Mouse (Mus musculus) small intestine, adult 2 months (tissue): ENCODE results near the gene Tecpr1.

Experiments used
- CTCF ChIP-seq: fragments of 200-500 bp; IDR thresholded peaks from 2 replicates; pipeline ENCODE4 v1.5.1; 2012; ENCODE audit warnings: low read depth, mild to moderate bottlenecking, control low read depth, inconsistent platforms, low read length, moderate library complexity, mixed read lengths; ENCODE audit not compliant: insufficient replicate concordance, insufficient read length; ENCODE audit errors: extremely low read depth
- POLR2A ChIP-seq: fragments of 200-500 bp; IDR thresholded peaks from 2 replicates; pipeline ENCODE4 v1.6.1; 2012; ENCODE audit warnings: low read depth, mild to moderate bottlenecking, control low read depth, inconsistent platforms, low read length, moderate library complexity

DNA sequence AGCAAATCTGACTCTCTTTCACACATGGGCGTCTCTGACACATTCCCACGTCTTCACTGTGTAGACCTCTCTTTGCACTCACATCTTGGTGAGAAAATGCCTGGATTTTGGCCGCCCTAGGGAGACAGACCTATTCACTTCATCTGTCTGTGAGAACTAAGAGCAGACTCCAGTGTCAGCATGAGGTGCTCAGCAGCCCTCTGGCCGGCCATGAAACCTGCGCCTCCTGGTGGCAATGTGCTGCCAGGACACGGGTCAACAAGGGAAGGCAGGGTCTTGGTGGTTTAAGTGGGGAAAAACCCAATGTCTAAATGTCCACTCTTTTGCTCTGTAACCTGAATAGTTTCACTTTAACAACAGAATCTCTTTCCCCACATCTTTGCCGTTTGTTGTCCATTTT is 9.0 kb downstream of the Tecpr1 start:
- TF ChIP-seq POLR2A (no peak), CTCF (peak; percentile 77)
